Mouse (Mus musculus) CD8-positive naive resting alpha-beta T cell, adult 2 months (primary cell): ENCODE data around the gene Foxk2.

Experiments used
- DNase-seq, 2 experiments: peaks; one replicate each; pipeline ENCODE4 v3.0.0; 2022; ENCODE audit warnings: low read depth in 2 of 2, low spot score in 2 of 2

Foxk2 gene

GRCm38 (mm10) chr11:121259160-121260100 lies at the start of gene Foxk2:
Gene Foxk2 (plus strand): TSS chr11:121259990.
- DNase-seq = peak; percentile 73 to 85

DNA sequence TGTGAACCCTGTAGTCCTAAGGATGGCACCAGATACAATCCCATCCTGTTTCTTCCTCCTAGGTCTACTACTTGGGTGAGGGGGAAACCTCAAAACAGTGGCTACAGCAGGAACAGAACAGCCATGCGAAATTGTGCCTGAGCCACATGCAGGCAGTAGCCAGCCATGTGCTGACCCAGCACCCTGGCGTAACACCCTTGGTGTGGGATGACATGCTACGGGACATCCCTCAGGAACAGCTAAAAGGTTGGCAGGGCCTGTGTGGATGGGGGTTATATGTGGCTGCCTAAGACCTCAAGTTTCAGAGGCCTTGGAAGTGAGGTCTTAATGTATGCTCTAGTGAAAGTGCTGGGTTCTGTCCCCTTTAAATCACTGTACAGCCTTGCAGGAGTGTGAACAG lies 43.0 kb upstream of the Foxk2 start:
- no peak for DNase-seq

GRCm38 (mm10) chr11:121219776-121220175 lies 40.0 kb upstream of the Foxk2 start:
- DNase-seq = no peak

DNA sequence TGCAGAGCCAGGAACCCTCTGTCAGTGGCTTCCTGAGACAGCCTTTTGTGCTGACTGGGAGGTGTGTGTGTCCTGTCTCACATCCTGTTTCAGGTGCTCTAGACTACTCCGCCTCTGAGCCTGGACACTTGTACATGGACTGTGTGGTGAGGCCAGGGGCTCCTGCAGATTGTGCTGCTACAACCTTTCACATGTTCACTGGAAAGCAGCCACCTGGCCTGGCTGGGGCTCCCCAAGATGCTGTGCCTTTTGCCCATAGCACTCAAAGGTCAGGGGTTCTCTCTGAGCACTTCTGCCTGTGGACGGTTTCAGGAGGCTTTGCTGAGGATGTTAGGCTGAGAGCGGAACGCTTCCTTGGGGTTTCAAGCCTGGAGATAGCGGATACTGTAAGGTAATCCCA lies 39.0 kb upstream of the Foxk2 start:
- DNase-seq = no peak

- DNase-seq = no peak
These were observed 38.3 kb upstream of the Foxk2 start for GRCm38 (mm10) chr11:121221321-121222010.

DNA sequence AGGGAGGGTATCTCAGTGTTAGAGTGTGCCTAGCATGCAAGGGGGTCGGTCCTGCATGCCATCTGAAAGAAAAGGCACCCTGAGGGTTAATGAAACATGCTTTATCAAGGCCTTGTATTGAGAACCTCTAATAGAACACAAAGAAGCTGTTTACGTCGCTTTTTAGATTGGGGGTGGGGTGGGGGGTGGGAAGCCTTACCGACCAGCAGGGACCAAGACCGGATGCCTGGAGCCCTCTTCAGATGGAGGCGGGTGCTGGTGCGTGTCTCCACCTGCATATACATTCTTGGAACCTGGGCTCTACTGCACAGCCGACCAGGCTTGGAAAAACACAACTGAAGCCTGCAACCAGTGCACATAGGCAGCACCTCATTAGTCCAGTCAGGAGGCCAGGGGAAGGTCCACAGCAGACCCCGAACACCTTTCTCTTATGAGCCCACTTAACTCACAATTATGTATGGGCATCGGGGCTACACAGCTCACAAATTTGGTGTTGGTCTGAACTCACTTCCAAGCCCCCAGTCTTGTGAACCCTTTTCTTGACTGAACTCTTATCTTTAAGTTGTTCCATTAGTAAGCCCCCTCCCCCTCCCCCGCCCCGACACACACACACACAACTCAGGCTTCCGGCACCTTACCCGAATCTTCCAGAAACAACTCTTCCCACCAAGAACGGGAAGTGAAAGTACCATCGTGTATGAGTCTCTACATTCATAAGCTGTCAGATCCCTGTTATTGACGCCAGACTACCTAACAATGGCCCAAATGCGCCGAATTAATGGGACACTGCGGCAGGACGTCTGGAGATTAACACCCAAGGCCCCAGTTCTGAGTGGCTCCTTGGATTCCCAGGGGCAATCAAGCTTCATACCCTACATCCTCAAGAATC lies 31.4 kb upstream of the Foxk2 start:
- DNase-seq = no peak

- peak; percentile 71 to 81 for DNase-seq
These were observed 30.8 kb upstream of the Foxk2 start, which contains the start of gene Cybc1 for GRCm38 (mm10) chr11:121229018-121229439. Gene Cybc1 (minus strand): TSS chr11:121229322.

- no peak for DNase-seq
These were observed 28.6 kb upstream of the Foxk2 start for GRCm38 (mm10) chr11:121231191-121231590.

- no peak for DNase-seq
These were observed 28.0 kb upstream of the Foxk2 start for GRCm38 (mm10) chr11:121231628-121232291.

- DNase-seq = no peak
These were observed 27.1 kb upstream of the Foxk2 start for GRCm38 (mm10) chr11:121232706-121233105.

DNA sequence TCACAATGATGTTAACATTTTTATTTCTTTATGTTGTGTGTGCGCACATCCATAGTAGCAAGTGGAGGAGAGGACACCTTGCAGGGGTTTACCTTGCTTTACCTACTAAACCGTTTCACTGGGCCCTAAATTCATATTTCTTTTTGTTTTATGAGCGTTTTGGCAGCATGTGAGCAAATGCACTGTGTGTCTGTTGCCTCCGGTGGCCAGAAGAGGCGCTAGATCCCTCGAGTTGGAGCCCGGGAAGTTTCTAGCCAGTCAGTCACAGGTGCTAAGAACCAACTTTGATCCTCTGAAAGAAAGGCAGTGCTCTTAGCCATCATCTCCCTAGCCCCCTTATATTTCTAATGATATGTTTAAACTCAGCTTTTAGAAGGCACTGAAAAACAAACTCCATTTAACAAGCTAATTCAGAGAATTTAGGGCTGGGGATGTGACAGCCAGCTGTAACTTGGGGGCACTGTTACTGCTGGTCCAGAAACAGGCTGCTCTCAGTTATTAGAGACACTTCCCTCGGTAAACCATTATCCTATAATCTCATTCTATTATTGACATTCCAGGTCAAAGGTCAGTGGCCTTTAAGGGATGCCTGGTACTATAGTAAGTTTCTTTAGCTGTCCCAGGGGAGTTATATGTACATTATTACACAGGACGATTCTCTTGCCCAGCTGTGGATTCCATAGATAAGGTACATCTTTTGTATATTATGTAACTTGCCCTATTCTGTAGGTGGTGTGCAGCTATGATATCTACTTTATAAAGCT lies 24.1 kb upstream of the Foxk2 start:
- DNase-seq = peak; percentile 25 to 44

GRCm38 (mm10) chr11:121236564-121237344 lies 23.0 kb upstream of the Foxk2 start, which contains the start of gene Narf:
Gene Narf (plus strand): TSS chr11:121237253.
- DNase-seq = peak; percentile 98

DNA sequence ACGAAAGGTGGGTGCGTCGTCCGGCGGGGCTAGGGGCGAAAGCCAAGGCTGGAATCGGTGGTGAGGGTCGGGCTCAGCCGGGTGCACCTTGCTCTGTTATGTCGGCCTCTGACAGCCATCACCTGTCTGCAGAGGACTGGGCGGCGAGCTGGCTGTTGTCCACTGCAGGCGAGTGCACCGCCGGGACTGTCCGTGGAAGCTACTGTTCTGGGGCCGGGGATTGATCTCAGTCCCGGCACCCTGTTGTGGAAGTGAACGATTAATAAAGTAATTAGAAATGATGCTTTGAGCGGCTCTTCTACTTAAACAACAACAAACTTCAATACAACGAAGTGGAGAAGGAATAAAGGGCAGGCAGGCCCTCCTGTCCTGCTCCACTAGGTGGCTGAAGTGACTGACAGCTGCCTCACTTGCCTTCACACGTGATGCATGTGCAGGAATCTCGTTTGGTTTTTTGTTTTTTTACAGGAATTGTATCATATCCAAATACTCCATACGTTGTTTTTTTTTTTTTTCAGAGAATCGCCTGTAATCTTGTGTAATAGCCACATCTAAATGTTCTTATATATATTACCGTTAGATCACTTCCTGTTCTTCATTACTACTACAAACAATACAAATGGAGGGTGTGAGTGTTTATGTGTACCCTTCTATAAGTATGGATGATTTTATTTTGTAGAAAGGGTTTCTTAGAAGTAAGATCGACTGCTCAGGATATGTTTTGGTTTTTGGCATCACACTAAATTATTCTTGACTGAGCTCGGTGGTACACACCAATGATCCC lies 22.3 kb upstream of the Foxk2 start:
- DNase-seq = peak; percentile 21 to 43

GRCm38 (mm10) chr11:121239669-121240068 lies 20.1 kb upstream of the Foxk2 start:
- DNase-seq = no peak

DNA sequence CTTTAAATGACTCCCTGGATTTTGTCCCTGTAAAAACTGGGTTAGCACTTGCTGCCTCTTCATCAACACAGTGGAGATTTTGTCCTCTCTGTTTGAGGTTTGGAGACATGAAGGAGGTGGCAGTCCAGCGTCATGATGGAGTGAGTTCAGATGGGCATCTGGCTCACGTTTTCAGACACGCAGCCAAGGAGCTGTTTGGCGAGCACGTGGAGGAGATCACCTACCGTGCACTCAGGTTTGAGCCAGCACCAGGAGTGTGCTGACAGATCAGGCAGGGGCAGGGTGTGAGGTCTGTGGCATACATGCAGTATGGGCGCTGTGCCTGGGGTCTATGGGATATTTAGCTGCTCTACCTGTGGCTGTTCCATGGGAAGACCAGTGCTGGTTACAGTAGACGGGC lies 9.6 kb upstream of the Foxk2 start:
- no peak for DNase-seq

- DNase-seq = peak in 1 of 2 experiments; percentile 9
These were observed 569 bp downstream of the Foxk2 start for GRCm38 (mm10) chr11:121260211-121260906.

DNA sequence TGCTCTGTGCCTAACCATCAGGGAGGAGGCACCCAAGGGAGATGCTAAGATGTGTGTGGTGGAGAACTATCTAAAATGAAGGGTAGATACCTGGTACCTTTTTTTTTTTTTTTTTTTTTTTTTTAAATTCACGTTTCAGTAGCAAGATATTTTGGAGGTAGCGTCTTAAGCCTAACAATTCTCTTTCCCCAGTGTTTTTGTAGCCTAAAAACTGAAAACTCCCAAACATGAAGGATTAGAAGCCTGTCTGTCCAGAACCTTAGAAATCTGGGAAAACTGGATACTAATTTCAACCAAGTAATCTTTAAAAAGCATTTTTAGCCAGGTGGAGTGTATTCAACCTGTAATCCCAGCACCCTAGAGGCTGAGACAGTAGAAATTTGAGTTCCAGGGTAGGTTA lies 1.3 kb downstream of the Foxk2 start:
- no peak for DNase-seq

DNA sequence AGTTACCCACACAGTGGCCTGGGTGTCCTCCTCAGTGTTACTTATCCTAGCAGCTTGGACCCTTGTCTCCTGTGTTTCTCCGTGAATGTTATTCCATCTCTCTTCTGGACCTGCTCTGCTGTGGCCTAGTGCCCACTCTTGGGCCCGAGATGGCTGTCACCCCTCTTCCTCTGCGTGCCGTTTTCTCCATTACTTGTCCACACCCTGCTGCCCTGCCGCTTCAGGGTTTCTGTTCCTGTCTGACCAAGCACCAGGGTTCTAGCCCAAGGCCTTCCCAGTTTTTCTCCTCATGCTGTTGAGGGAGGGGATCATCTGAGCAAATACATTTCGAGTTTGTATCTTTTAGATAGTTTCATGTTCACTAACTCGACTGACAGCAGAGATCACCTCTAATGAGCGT lies 17.7 kb downstream of the Foxk2 start:
- DNase-seq = no peak
